Mouse (Mus musculus): ENCODE measurements around the gene Sec31a. TPM values are rescaled to one million over a fixed set of nuclear protein-coding genes. Genes with fewer than 3 reads are reported as not detected.

The Sec31a gene
- total and polyA plus RNA-seq, 3 experiments, result 61.2 to 165 TPM; not detected in 1

DNA sequence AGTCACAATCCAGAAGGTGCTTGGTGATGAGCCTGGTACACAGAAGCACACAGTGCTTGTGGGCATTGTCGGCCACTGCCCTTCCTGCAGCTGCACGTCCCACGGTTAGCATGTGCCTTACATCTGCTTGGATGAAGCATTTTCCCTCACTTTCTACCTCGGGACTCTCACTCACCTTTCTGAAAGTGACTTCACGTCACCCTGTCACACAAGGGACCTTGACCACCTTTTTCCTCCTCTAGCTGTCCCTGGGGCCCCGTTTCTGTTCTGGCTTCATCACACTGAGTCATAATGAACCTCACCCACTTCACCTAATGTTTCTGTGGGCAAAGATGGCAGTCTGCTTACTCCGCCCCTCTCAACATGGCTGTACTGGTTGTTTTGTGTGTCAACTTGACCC lies 75.0 kb downstream of the Sec31a start:
- no peak for TF ChIP-seq USF2 (IDR thresholded peaks at IDR 0.05; ENCODE audit: borderline replicate concordance in 1 of 2, insufficient read depth in 1 of 2, low read depth in 1 of 2, low read length in 2 of 2)
- TF ChIP-seq TCF12 (IDR thresholded peaks at IDR 0.05; ENCODE audit: low read depth, low read length), result no peak
- Histone ChIP-seq H3K4me3 (ENCODE audit: control insufficient read depth in 1 of 2, insufficient read depth in 1 of 2, low read depth in 2 of 2, low read length in 2 of 2) (no peak overlapping the region), H3K79me2 (ENCODE audit: control insufficient read depth, insufficient read depth, low read length, poor library complexity) (no peaks in the 10 kb centered on the region), H3K27me3 (ENCODE audit: control insufficient read depth in 1 of 2, insufficient read depth in 2 of 2, low read length in 2 of 2) (no peaks in the 10 kb centered on the region; a peak in 1 of 4 replicates), H3K9me3 (replicated peaks; ENCODE audit: insufficient read depth, low read length) (no peaks in the 10 kb centered on the region), H3K27ac (ENCODE audit: control insufficient read depth, low read depth, low read length) (no peak overlapping the region), H3K4me1 (ENCODE audit: control insufficient read depth in 1 of 2, insufficient read depth in 2 of 2, low read length in 2 of 2) (no peaks in the 10 kb centered on the region), H3K36me3 (ENCODE audit: control insufficient read depth in 1 of 2, insufficient read depth in 2 of 2, low read length in 2 of 2) (no peaks in the 10 kb centered on the region), H3K9ac (ENCODE audit: control insufficient read depth, low read depth, low read length, poor library complexity, severe bottlenecking) (no peak overlapping the region)
- no peak for DNase-seq (ENCODE audit: low read depth, low spot score)

DNA sequence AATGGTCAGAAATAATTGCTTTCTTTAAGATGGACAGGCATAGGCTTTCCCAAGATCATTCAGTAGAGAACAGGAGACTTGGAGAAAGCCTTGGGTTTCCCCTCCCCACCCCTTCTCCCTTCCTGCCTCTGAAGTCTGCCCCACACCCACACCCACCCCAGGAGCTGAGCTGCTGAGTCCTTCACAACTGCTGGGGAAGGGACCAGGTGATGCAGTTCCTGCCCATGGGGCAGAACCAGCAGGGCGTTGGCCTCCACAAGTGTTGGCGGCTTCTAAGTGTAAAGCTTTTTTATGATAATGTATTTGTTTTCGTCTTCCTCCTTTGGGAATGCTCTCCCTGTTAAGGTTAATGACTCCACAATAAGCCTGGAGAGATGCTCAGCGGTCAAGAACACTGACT lies 78.2 kb downstream of the Sec31a start:
- DNase-seq (ENCODE audit: low read depth, low spot score), result no peak
- TF ChIP-seq MYC (IDR thresholded peaks at IDR 0.05; ENCODE audit: low read depth, low read length) (no peak), MEF2A (IDR thresholded peaks at IDR 0.05; ENCODE audit: extremely low read depth, insufficient replicate concordance, low read depth, low read length, poor library complexity, severe bottlenecking) (no peak), E2F4 (IDR thresholded peaks at IDR 0.05; ENCODE audit: borderline replicate concordance, low read depth, low read length) (no peak), ZMIZ1 (IDR thresholded peaks at IDR 0.05; ENCODE audit: low read depth, low read length) (no peak), USF2 (IDR thresholded peaks at IDR 0.05; ENCODE audit: borderline replicate concordance in 1 of 2, insufficient read depth in 1 of 2, low read depth in 1 of 2, low read length in 2 of 2) (no peak)
- Histone ChIP-seq H3K9me3 (replicated peaks; ENCODE audit: insufficient read depth, low read length) (no peaks in the 10 kb centered on the region), H3K27me3 (ENCODE audit: control insufficient read depth in 1 of 2, insufficient read depth in 2 of 2, low read length in 2 of 2) (no peaks in the 10 kb centered on the region; a peak in 1 of 4 replicates), H3K4me1 (ENCODE audit: control insufficient read depth in 1 of 2, insufficient read depth in 2 of 2, low read length in 2 of 2) (0 out of 4 replicates have a peak, but pooled peaks cover 0 to 5% of the 10 kb centered on the region in 2 experiments), H3K9ac (ENCODE audit: control insufficient read depth, low read depth, low read length, poor library complexity, severe bottlenecking) (no peak overlapping the region), H3K27ac (ENCODE audit: control insufficient read depth, low read depth, low read length) (no peak overlapping the region), H3K79me2 (ENCODE audit: control insufficient read depth, insufficient read depth, low read length, poor library complexity) (no peaks in the 10 kb centered on the region), H3K36me3 (ENCODE audit: control insufficient read depth in 1 of 2, insufficient read depth in 2 of 2, low read length in 2 of 2) (peaks cover 0 to 2% of the 10 kb centered on the region in 2 experiments; a peak in 2 of 4 replicates), H3K4me3 (ENCODE audit: control insufficient read depth in 1 of 2, insufficient read depth in 1 of 2, low read depth in 2 of 2, low read length in 2 of 2) (no peak overlapping the region)

DNA sequence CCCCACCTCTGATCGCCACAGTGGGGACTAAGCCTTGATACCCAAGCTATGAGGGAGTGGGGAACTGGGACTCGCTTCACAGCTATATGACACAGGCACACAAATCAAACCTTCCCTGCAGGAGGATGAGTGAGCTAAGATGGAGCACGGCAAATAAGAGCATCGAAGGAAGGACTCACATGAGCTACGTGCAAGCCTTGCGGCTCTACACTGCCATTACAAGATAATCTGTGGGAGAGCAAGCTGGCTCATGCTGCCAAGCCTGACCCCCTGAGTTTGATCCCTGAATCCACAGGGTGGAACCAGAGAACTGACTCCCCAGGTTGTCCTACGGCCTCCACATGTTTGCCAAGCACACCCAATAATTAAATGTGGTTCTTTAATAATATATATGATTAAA lies 79.2 kb downstream of the Sec31a start:
- Histone ChIP-seq H3K9ac (ENCODE audit: control insufficient read depth, low read depth, low read length, poor library complexity, severe bottlenecking) (no peak overlapping the region), H3K27ac (ENCODE audit: control insufficient read depth, low read depth, low read length) (no peak overlapping the region), H3K79me2 (ENCODE audit: control insufficient read depth, insufficient read depth, low read length, poor library complexity) (no peaks in the 10 kb centered on the region), H3K36me3 (ENCODE audit: control insufficient read depth in 1 of 2, insufficient read depth in 2 of 2, low read length in 2 of 2) (peaks cover 0 to 2% of the 10 kb centered on the region in 2 experiments; a peak in 2 of 4 replicates), H3K27me3 (ENCODE audit: control insufficient read depth in 1 of 2, insufficient read depth in 2 of 2, low read length in 2 of 2) (no peaks in the 10 kb centered on the region; a peak in 1 of 4 replicates), H3K9me3 (replicated peaks; ENCODE audit: insufficient read depth, low read length) (no peaks in the 10 kb centered on the region), H3K4me3 (ENCODE audit: control insufficient read depth in 1 of 2, insufficient read depth in 1 of 2, low read depth in 2 of 2, low read length in 2 of 2) (no peak overlapping the region), H3K4me1 (ENCODE audit: control insufficient read depth in 1 of 2, insufficient read depth in 2 of 2, low read length in 2 of 2) (0 out of 4 replicates have a peak, but pooled peaks cover 0 to 5% of the 10 kb centered on the region in 2 experiments)
- DNase-seq (ENCODE audit: low read depth, low spot score), result no peak
- no peak for TF ChIP-seq ZMIZ1 (IDR thresholded peaks at IDR 0.05; ENCODE audit: low read depth, low read length)
- no peak for TF ChIP-seq GABPA (IDR thresholded peaks at IDR 0.05; ENCODE audit: low read depth, low read length)
- TF ChIP-seq MEF2A (IDR thresholded peaks at IDR 0.05; ENCODE audit: extremely low read depth, insufficient replicate concordance, low read depth, low read length, poor library complexity, severe bottlenecking), result no peak
- TF ChIP-seq NELFE (IDR thresholded peaks at IDR 0.05; ENCODE audit: low read depth, low read length), result no peak
